Mouse (Mus musculus) neural tube, embryonic 13.5 days (tissue): ENCODE measurements around the gene Gm13088. TPM values are rescaled to one million over a fixed set of nuclear protein-coding genes. Genes with fewer than 3 reads are reported as not detected.
"Not testable (repeated sequence)": the region's sequence is repeated elsewhere in the genome, so short reads cannot be mapped to it uniquely, and the experiment has no call there.

Experiments used
- ATAC-seq: fragments of 200-750 bp; cut with Nextera tagmentation; 2 replicates; pipeline ENCODE4 v1.8.0; 2017; ENCODE audit warnings: low read depth, mild to moderate bottlenecking, moderate TSS enrichment, moderate library complexity
- H3K27ac ChIP-seq: fragments of 300-500 bp; sonication (generic); replicated peaks from 2 replicates; pipeline ENCODE4 v1.5.1; 2015; ENCODE audit warnings: moderate library complexity, mild to moderate bottlenecking, inconsistent platforms
- H3K27me3 ChIP-seq: fragments of 300-500 bp; sonication (generic); 2 replicates; pipeline ENCODE4 v1.6.1; 2015; ENCODE audit warnings: mild to moderate bottlenecking, inconsistent platforms
- H3K36me3 ChIP-seq: fragments of 300-500 bp; sonication (generic); 2 replicates; pipeline ENCODE4 v1.6.1; 2015; ENCODE audit warnings: mild to moderate bottlenecking, inconsistent platforms
- H3K4me1 ChIP-seq: fragments of 300-500 bp; sonication (generic); replicated peaks from 2 replicates; pipeline ENCODE4 v1.6.1; 2015; ENCODE audit warnings: inconsistent platforms
- H3K4me2 ChIP-seq: fragments of 300-500 bp; sonication (generic); 2 replicates; pipeline ENCODE4 v1.6.1; 2015; ENCODE audit warnings: inconsistent platforms, mild to moderate bottlenecking, moderate library complexity
- H3K4me3 ChIP-seq: fragments of 300-500 bp; sonication (generic); 2 replicates; pipeline ENCODE4 v1.5.1; 2015; ENCODE audit warnings: mild to moderate bottlenecking, inconsistent platforms
- H3K9ac ChIP-seq: fragments of 300-500 bp; sonication (generic); 2 replicates; pipeline ENCODE4 v1.6.1; 2015; ENCODE audit warnings: moderate library complexity, mild to moderate bottlenecking, inconsistent platforms
- H3K9me3 ChIP-seq: fragments of 300-500 bp; sonication (generic); 2 replicates; pipeline ENCODE4 v1.6.1; 2016; ENCODE audit warnings: inconsistent platforms
- WGBS: fragments of 180-500 bp; shearing (Covaris S2); methylation state at CpG from one replicate; pipeline ENCODE4 v1.1.7; 2015; 5-methylcytosine and 5-hydroxymethylcytosine counted together
- polyA plus RNA-seq: library from polyadenylated mRNA; unstranded; fragments of >200 nt; fragmentation: Nextera tagmentation; extraction: Ambion mirVana; gene quantifications from 2 replicates; pipeline ENCODE4 v1.2.1, GENCODE M21; 2015

Gene Gm13088
- polyA plus RNA-seq, result not detected in 2 replicates

DNA sequence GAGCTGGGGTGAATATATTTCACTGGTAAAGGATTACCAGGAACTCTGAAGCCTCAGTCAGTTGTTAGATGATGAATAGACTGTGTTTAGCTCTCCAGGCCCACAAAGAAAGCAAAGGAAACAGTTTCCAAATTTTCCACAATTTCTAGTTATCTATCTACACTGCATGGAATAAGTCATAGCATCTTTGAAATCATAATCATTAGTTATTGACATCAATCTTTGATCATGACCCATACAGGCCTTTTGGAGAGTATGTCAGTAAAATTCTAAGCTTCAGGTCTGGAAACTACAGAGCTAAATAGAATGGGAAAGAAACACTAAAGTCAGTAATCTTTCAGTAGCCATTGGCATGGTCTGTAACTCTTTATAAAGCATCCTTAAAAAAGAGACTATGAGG lies at the start of gene Gm13088:
Gene Gm13088 (minus strand): TSS at position 101 of the 400 bp plus-strand sequence.
- not testable (repeated sequence) for ATAC-seq, H3K4me3 ChIP-seq, H3K9ac ChIP-seq, H3K27ac ChIP-seq, H3K9me3 ChIP-seq, H3K4me1 ChIP-seq, H3K36me3 ChIP-seq, H3K4me2 ChIP-seq, H3K27me3 ChIP-seq

DNA sequence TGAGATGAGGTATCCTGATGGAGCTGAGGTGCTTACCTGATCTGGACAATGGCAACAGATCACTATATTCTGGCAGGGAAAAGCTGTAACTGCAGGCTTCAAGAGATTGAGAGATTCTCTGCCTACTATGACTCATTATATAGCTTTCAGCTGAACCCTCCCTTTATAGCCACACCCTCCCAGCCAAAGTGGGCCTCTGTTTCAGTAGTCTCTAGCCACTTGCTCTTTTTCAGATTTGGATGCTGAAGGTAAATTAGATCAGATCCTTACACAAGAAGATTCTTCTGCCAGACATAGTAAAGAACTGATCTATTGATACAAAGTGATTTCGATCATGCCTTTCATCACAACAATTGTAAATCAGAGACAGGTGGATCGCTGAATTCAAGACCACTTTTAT lies 45.6 kb upstream of the Gm13088 start, which contains the start of gene Gm13089:
Gene Gm13089 (minus strand): TSS at position 101 of the 400 bp plus-strand sequence.
- no peak within 1 kb of the TSS for H3K27ac ChIP-seq
- H3K4me3 ChIP-seq, result no peak within 1 kb of the TSS
- no peak within 1 kb of the TSS for H3K4me2 ChIP-seq
- H3K9me3 ChIP-seq, result peaks cover 51% of the 10 kb centered on the region
- no peak within 1 kb of the TSS for H3K9ac ChIP-seq
- H3K27me3 ChIP-seq, result no peaks in the 10 kb centered on the region
- no peak for ATAC-seq
- WGBS, result 86% methylated on average over 2 of the region's 2 CpGs
- H3K4me1 ChIP-seq, result no peaks in the 10 kb centered on the region
- H3K36me3 ChIP-seq, result no peaks in the 10 kb centered on the region

DNA sequence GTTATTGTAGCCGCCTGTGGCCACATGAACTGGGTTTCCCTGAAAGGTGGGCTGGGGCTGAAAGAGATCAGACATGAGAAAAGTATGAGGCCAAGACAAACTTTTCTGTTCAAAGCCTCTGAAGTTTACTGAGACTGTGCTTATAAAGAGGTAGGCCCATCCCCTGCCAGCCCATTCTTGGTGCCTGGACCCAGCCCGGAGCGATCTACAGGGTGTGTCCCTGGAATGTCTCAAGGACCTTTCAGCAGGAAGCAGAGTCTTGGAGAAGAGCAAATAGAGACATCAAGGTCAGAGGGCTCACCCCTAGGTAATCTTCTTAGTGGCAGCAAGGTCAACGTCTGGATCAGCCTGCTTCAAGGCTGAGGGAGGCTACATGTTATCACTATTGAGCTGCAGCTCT lies 38.9 kb downstream of the Gm13088 start:
- H3K4me2 ChIP-seq, H3K4me3 ChIP-seq, H3K36me3 ChIP-seq, H3K4me1 ChIP-seq, H3K27ac ChIP-seq, H3K9ac ChIP-seq, H3K27me3 ChIP-seq, ATAC-seq: not testable (repeated sequence)
- WGBS, result 84% methylated on average over 4 of the region's 4 CpGs
- peaks cover 18% of the 10 kb centered on the region for H3K9me3 ChIP-seq

DNA sequence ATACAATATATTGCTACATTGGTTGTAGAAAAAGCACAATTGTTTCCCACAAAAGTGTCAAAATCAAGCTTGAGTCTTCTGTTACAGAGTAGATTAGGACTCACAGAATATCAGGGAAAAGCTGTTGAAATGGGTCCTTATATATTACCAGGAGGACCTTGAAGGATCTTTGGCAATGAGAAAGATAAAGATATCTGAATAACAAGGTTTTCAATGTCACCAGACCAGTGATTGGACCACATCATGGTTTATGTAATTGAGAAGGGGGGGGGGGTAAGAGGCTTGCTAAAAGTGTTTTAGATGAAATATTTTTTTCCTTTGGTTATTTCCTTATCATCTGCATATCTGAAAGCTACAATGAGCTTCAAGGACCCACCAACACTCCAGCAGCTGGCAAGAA lies 42.3 kb downstream of the Gm13088 start, which contains the start of gene Gm13083:
Gene Gm13083 (plus strand): TSS at position 301 of the 400 bp plus-strand sequence.
- not testable (repeated sequence) for ATAC-seq, H3K27me3 ChIP-seq, H3K4me1 ChIP-seq, H3K36me3 ChIP-seq, H3K4me3 ChIP-seq, H3K9ac ChIP-seq, H3K27ac ChIP-seq, H3K4me2 ChIP-seq
- H3K9me3 ChIP-seq, result peaks cover 18% of the 10 kb centered on the region

DNA sequence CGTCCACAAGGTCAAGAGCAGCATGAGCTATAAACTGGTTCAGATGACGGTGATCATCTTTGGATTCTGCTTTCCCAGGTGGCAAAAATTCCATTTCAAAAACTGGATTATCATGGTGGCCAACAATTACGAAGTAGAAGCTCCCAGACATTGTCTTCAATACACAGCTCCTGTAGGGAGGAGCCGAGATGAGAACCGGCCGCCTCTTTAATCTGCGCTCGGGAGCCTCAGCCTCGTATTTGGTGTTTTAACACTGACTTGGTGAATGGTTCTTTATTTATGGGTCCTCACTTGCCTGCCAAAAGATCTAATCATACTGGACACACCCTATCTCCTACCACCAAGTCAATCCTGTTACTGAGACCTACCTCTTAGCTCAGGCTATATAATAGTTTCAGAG lies 45.1 kb downstream of the Gm13088 start:
- ATAC-seq, H3K27ac ChIP-seq, H3K9me3 ChIP-seq, H3K4me2 ChIP-seq, H3K36me3 ChIP-seq, H3K9ac ChIP-seq, H3K4me3 ChIP-seq, H3K27me3 ChIP-seq, H3K4me1 ChIP-seq: not testable (repeated sequence)
- WGBS, result 85% methylated on average over 9 of the region's 9 CpGs

Other genes with a start within 250 kb of the Gm13088 start
- 21.7 and 22.2 TPM in 2 replicates for gene Pramef8, start 244.8 kb downstream of the Gm13088 start, polyA plus RNA-seq
- not detected in 2 replicates for gene Oog4, start 206.9 kb downstream of the Gm13088 start, polyA plus RNA-seq
- not detected in 2 replicates for gene Gm13043, start 145.9 kb downstream of the Gm13088 start, polyA plus RNA-seq
- not detected in 2 replicates for gene Gm13040, start 121.3 kb downstream of the Gm13088 start, polyA plus RNA-seq
- gene BC080695, start 105.5 kb downstream of the Gm13088 start, polyA plus RNA-seq, result not detected in 2 replicates
- gene Gm13057, start 105.5 kb downstream of the Gm13088 start, polyA plus RNA-seq, result not detected in 2 replicates
- gene Gm13083, start 42.2 kb downstream of the Gm13088 start, polyA plus RNA-seq, result not detected in 2 replicates
- gene Gm13089, start 45.5 kb upstream of the Gm13088 start, polyA plus RNA-seq, result not detected in 2 replicates
- gene Gm13078, start 62.2 kb upstream of the Gm13088 start, polyA plus RNA-seq, result not detected in 2 replicates
- not detected in 2 replicates for gene Gm13023, start 132.1 kb upstream of the Gm13088 start, polyA plus RNA-seq
- gene Gm13084, start 158.8 kb upstream of the Gm13088 start, polyA plus RNA-seq, result not detected in 2 replicates
- not detected in 2 replicates for gene Gm13103, start 189.3 kb upstream of the Gm13088 start, polyA plus RNA-seq
- gene Pramef6, start 243.1 kb upstream of the Gm13088 start, polyA plus RNA-seq, result not detected in 2 replicates